Mouse (Mus musculus): ENCODE data around the gene Atg10. TPM values are rescaled to one million over a fixed set of nuclear protein-coding genes. Genes with fewer than 3 reads are reported as not detected.
A peak's percentile ranks its signal among the peaks of the same experiment; 100 is the strongest.

The Atg10 gene
- polyA plus RNA-seq, 1 experiment from 2014 or later: 21.5 TPM

- DNase-seq (ENCODE audit: low read depth, low spot score): no peak
- in situ Hi-C loops (cut with MboI; ENCODE audit: low pct_unique_long_range_greater_than_20kb): no loop called here
- no peaks in the 10 kb centered on the region for H3K27me3 ChIP-seq
- CTCF ChIA-PET: no interaction called here
- TF ChIP-seq CTCF (IDR thresholded peaks at IDR 0.05): no peak
- POLR2A ChIA-PET: no interaction called here
- ATAC-seq: no peak
Observed at GRCm38 (mm10) chr13:91038636-91039035, 185.1 kb downstream of the Atg10 start.

GRCm38 (mm10) chr13:91038034-91038433 is 185.7 kb downstream of the Atg10 start:
- no peak for TF ChIP-seq CTCF (IDR thresholded peaks at IDR 0.05)
- POLR2A ChIA-PET: no interaction called here
- ATAC-seq (no peak), DNase-seq (ENCODE audit: low read depth, low spot score) (no peak)
- H3K27me3 ChIP-seq: no peaks in the 10 kb centered on the region
- in situ Hi-C loops (cut with MboI; ENCODE audit: low pct_unique_long_range_greater_than_20kb): no loop called here
- CTCF ChIA-PET: no interaction called here

GRCm38 (mm10) chr13:91037405-91037804 is 186.4 kb downstream of the Atg10 start:
- no peak for DNase-seq (ENCODE audit: low read depth, low spot score)
- in situ Hi-C loops (cut with MboI; ENCODE audit: low pct_unique_long_range_greater_than_20kb): no loop called here
- no peak for TF ChIP-seq CTCF (IDR thresholded peaks at IDR 0.05)
- ChIA-PET CTCF (no interaction called here), POLR2A (no interaction called here)
- ATAC-seq: no peak
- no peaks in the 10 kb centered on the region for H3K27me3 ChIP-seq

- POLR2A ChIA-PET: no interaction called here
- DNase-seq (ENCODE audit: low read depth, low spot score) (no peak), ATAC-seq (no peak)
- CTCF ChIA-PET: interaction anchor here (1.3 kb wide), 1 partner anchor 63 kb away, joined by 3 read pairs; no protein-coding TSS in a partner anchor
- H3K27me3 ChIP-seq: no peaks in the 10 kb centered on the region
- no peak for TF ChIP-seq CTCF (IDR thresholded peaks at IDR 0.05)
- in situ Hi-C loops (cut with MboI; ENCODE audit: low pct_unique_long_range_greater_than_20kb): no loop called here
Observed at GRCm38 (mm10) chr13:91031836-91032235, 191.9 kb downstream of the Atg10 start.

GRCm38 (mm10) chr13:91023447-91023846 is 200.3 kb downstream of the Atg10 start:
- no peak for TF ChIP-seq CTCF (IDR thresholded peaks at IDR 0.05)
- CTCF ChIA-PET: no interaction called here
- no peak for DNase-seq (ENCODE audit: low read depth, low spot score)
- in situ Hi-C loops (cut with MboI; ENCODE audit: low pct_unique_long_range_greater_than_20kb): no loop called here
- no peaks in the 10 kb centered on the region for H3K27me3 ChIP-seq
- no peak for ATAC-seq
- POLR2A ChIA-PET: no interaction called here

- TF ChIP-seq CTCF (IDR thresholded peaks at IDR 0.05): no peak
- in situ Hi-C loops (cut with MboI; ENCODE audit: low pct_unique_long_range_greater_than_20kb): no loop called here
- H3K27me3 ChIP-seq: no peaks in the 10 kb centered on the region
- ATAC-seq: no peak
- POLR2A ChIA-PET: no interaction called here
- CTCF ChIA-PET: no interaction called here
- DNase-seq (ENCODE audit: low read depth, low spot score): no peak
Observed at GRCm38 (mm10) chr13:91011851-91012250, 211.9 kb downstream of the Atg10 start.

GRCm38 (mm10) chr13:90995034-90995629 is 228.6 kb downstream of the Atg10 start:
- no peak for TF ChIP-seq CTCF (IDR thresholded peaks at IDR 0.05)
- POLR2A ChIA-PET: interaction anchor here (0.6 kb wide), 1 partner anchor 153 kb away, joined by 3 read pairs; no protein-coding TSS in a partner anchor
- DNase-seq (ENCODE audit: low read depth, low spot score) (no peak), ATAC-seq (no peak)
- in situ Hi-C loops (cut with MboI; ENCODE audit: low pct_unique_long_range_greater_than_20kb): no loop called here
- no peaks in the 10 kb centered on the region for H3K27me3 ChIP-seq
- CTCF ChIA-PET: no interaction called here

- no peak for TF ChIP-seq CTCF (IDR thresholded peaks at IDR 0.05)
- POLR2A ChIA-PET: no interaction called here
- H3K27me3 ChIP-seq: no peaks in the 10 kb centered on the region
- DNase-seq (ENCODE audit: low read depth, low spot score) (no peak), ATAC-seq (no peak)
- in situ Hi-C loops (cut with MboI; ENCODE audit: low pct_unique_long_range_greater_than_20kb): no loop called here
- CTCF ChIA-PET: interaction anchor here (0.9 to 1.6 kb wide), 3 partner anchors 9 to 12 kb away, joined by 3 to 4 read pairs (median 3); no protein-coding TSS in a partner anchor
Observed at GRCm38 (mm10) chr13:90993602-90994001, 230.2 kb downstream of the Atg10 start.

- H3K27me3 ChIP-seq: no peaks in the 10 kb centered on the region
- POLR2A ChIA-PET: no interaction called here
- DNase-seq (ENCODE audit: low read depth, low spot score) (no peak), ATAC-seq (peak; percentile 76)
- no peak for TF ChIP-seq CTCF (IDR thresholded peaks at IDR 0.05)
- CTCF ChIA-PET: interaction anchor here (1.0 to 1.6 kb wide), 2 partner anchors 9 to 11 kb away, joined by 3 to 4 read pairs; no protein-coding TSS in a partner anchor
- in situ Hi-C loops (cut with MboI; ENCODE audit: low pct_unique_long_range_greater_than_20kb): no loop called here
Observed at GRCm38 (mm10) chr13:90992948-90993347, 230.8 kb downstream of the Atg10 start.

GRCm38 (mm10) chr13:90988226-90988625 is 235.5 kb downstream of the Atg10 start:
- in situ Hi-C loops (cut with MboI; ENCODE audit: low pct_unique_long_range_greater_than_20kb): no loop called here
- H3K27me3 ChIP-seq: no peaks in the 10 kb centered on the region
- ATAC-seq: no peak
- ChIA-PET CTCF (no interaction called here), POLR2A (no interaction called here)
- no peak for DNase-seq (ENCODE audit: low read depth, low spot score)
- TF ChIP-seq CTCF (IDR thresholded peaks at IDR 0.05): no peak

GRCm38 (mm10) chr13:90985417-90985816 is 238.4 kb downstream of the Atg10 start:
- DNase-seq (ENCODE audit: low read depth, low spot score): no peak
- in situ Hi-C loops (cut with MboI; ENCODE audit: low pct_unique_long_range_greater_than_20kb): no loop called here
- TF ChIP-seq CTCF (IDR thresholded peaks at IDR 0.05): no peak
- ChIA-PET POLR2A (no interaction called here), CTCF (no interaction called here)
- no peaks in the 10 kb centered on the region for H3K27me3 ChIP-seq
- ATAC-seq: no peak

GRCm38 (mm10) chr13:90984073-90984472 is 239.7 kb downstream of the Atg10 start:
- TF ChIP-seq CTCF (IDR thresholded peaks at IDR 0.05): no peak
- H3K27me3 ChIP-seq: no peaks in the 10 kb centered on the region
- ChIA-PET POLR2A (no interaction called here), CTCF (no interaction called here)
- in situ Hi-C loops (cut with MboI; ENCODE audit: low pct_unique_long_range_greater_than_20kb): no loop called here
- ATAC-seq: no peak
- DNase-seq (ENCODE audit: low read depth, low spot score): no peak

Measured in Patski (cell line).